Mouse (Mus musculus) lung, postnatal 25 days (tissue): ENCODE measurements at regions not wholly inside any gene's neighbourhood (a gene's known extent, or its start where the extent isn't known, plus 50 kb on each side); places are given as distances from the start of the nearest gene placed in this dataset.
"Not testable (repeated sequence)": the region's sequence is repeated elsewhere in the genome, so short reads cannot be mapped to it uniquely, and the experiment has no call there.

Source experiments
- DNase-seq: peaks from one replicate; pipeline ENCODE4 v3.0.0; 2022; ENCODE audit warnings: low spot score

DNA sequence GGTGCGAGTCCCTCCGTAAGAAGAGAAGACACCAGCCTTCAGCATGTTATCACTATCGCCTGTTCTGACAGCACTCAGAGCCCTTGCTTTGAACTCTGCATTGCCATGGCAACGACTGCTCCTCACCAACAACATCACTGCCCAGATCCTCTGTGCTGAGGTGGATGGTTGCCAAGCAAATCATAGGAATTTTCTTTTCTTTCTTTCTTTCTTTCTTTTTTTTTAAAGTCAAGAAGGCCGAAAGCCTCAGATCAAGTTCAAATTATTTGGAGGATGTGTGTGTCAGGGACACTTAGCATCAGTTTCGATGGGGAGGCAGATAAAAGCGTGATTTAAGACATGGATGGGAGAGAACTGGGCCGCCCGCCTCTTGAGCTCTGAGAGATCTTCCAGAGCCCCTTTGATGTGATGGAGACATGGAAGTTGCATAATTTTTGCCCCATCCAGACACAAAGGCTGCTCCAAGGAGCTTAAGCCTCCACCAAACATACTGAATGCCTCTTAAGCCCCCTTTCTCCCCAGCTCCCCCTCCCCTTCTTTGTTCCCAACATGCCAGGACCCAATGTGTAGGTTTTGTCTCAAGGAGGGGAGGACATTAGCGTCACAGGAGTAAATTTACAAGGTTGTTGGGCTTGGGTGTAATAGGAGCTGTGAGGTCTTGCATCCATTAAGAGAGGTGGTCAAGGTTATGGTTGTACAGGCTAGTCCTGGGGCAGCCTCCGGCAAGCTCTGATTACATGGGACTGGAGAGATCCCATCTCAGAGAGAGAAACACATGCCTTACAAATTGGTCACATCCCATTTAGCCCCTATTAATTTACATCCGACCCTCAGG, 167.4 kb upstream of the Npvf start:
- peak; percentile 41 for DNase-seq

GRCm38 (mm10) chr6:50822236-50823151, 168.3 kb upstream of the Npvf start:
- DNase-seq = no peak

DNA sequence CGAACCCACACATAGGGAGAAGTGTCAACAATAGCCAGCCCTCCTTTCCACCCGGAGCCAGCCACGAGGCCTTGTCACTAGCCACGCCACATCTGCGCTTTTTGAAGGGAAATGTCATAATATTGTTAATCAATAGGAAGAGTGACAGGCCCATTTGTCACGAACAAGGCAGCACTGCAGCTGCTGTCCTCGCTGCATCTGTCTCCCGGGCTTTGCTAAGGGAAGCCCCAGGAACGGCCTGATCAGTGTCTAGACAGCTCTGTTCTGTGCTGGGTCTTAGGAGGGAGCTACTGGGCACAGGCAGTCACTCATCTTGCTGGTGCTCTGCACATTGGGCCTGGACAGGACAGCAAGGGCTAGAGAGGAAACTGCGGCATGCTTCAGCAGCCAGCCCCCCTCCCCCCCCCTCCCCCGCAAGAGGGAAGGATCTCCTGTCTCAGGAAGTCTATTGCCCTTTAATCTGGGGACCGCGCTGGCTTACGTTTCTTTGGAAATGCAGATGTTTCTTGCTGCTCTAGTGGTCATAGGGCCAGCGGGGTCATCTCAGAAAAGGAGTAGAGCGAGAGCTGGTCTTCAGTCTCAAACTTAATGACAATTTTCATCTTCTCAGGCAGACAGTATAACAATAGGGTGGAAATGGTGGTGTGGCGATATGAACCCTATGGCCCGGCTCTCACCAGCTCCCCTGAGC, 169.1 kb upstream of the Npvf start:
- DNase-seq = no peak

- DNase-seq = no peak
These were observed 170.2 kb upstream of the Npvf start for GRCm38 (mm10) chr6:50824466-50824865.

- no peak for DNase-seq
These were observed 177.5 kb upstream of the Npvf start for GRCm38 (mm10) chr6:50831725-50832124.

DNA sequence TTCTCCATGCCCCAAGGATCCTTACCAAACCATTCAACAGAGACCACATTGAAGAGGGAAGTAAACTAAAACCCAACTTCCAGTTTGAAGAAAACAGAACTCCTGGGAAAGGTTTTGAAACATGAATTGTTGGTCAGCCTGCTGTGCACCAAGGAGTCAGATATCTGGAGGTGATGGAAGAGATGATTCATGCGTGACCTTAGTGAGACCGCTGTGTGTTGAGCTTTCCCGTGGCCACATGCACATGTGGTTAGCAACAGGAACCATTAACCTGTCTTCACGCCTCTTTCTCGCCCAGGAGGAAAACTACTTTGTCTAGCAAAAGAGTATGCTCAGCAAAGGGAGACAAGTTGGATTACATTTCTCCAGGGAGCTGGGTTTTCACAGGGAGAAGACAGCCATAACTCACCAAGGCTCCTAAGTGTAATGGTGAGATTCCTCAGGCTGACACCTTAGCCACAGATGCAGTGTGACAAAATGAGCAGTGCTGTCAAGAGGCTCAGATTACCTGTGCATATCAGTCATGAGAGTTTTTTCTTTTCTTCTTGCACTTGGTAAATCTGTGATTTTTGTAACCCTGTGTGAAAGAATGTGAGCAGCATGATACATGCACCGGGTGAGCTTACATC, 181.9 kb upstream of the Npvf start:
- no peak for DNase-seq

GRCm38 (mm10) chr6:50840826-50841225, 186.6 kb upstream of the Npvf start:
- DNase-seq = no peak

DNA sequence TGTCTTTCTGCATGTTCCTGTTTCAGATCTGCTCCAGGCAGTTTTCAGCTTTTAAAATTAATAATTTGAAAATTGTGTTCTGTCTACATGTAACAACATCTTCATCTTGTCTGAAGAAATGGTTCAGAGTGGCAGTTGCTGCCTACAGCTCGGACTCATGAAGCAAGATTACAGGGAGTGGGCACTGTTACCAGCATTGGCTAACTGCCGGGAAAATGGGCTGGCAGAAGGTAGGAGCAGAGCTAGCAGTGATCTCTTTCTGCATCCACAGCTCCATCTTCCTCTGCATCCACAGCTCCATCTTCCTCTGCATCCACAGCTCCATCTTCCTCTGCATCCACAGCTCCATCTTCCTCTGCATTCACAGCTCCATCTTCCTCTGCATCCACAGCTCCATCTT, 191.0 kb upstream of the Npvf start:
- DNase-seq = not testable (repeated sequence)

GRCm38 (mm10) chr6:50846740-50847516, 192.7 kb upstream of the Npvf start:
- no peak for DNase-seq

GRCm38 (mm10) chr6:50847548-50847947, 193.3 kb upstream of the Npvf start:
- no peak for DNase-seq

GRCm38 (mm10) chr6:50859162-50859561, 204.9 kb upstream of the Npvf start:
- DNase-seq = peak; percentile 1

DNA sequence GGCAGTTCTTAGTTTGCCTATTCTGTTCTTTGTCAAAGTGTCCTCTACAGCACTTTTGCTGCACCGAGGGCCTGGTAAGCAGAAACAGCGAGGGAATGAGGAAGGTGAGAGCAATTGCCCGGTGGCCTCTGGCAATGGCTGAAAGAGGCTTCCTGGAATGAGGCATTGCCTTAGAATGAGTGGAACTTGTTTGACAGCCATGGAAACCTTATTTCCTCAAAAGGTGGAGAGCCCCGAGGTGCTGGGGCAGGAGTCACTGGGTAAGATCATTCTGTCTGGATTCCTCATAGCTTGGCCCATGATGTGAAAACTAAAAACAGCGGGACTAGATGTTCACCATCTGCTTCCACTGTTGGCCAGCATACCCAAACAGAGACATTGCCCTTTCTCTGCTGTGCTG, 223.8 kb upstream of the Npvf start:
- no peak for DNase-seq

GRCm38 (mm10) chr6:50882298-50882697, 228.1 kb upstream of the Npvf start:
- no peak for DNase-seq

DNA sequence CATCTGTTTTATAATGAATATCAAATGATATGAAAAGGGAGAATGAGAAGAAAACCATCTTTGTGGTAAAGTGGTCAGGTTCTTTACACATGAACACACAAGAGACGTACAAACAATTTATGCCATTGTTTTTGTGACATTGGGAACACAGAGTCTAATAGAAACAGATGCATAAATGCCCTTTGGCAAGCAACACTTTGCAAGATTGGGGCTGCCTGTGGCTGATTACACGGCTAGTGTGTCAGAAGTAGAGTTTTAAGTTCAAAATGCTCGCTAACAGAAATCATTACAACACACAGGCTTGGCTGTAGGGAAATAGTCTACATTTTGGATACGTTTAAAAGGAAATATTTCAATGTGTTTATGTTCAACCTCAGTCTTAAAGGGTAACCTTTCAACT, 228.5 kb upstream of the Npvf start:
- no peak for DNase-seq

- no peak for DNase-seq
These were observed 230.8 kb upstream of the Npvf start for GRCm38 (mm10) chr6:50885031-50885430.

- no peak for DNase-seq
These were observed 231.6 kb upstream of the Npvf start for GRCm38 (mm10) chr6:50885771-50886360.

- peak; percentile 20 for DNase-seq
These were observed 236.3 kb upstream of the Npvf start for GRCm38 (mm10) chr6:50890370-50891204.

DNA sequence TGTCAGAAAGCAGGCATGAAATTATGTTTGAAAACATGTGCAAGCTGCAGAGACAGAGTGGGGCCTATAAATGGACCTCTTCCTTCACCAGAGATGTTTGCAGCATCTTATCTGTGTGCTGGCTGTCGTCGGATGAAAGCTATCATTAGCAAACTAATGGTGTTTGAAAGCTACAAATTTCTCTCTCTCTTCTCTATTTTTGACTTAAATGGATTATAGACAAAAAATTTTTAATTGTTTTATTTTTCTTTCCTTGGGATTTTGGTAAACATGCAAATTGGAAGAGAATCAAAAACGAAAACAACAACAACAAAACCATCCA, 236.9 kb upstream of the Npvf start:
- no peak for DNase-seq

- DNase-seq = no peak
These were observed 244.6 kb upstream of the Npvf start for GRCm38 (mm10) chr6:50898792-50899191.
